Mouse (Mus musculus): ENCODE measurements around the gene Cd47. TPM values are rescaled to one million over a fixed set of nuclear protein-coding genes. Genes with fewer than 3 reads are reported as not detected.

Cd47 gene
- total RNA-seq, 2 experiments from 2014 or later = 217 to 225 TPM

DNA sequence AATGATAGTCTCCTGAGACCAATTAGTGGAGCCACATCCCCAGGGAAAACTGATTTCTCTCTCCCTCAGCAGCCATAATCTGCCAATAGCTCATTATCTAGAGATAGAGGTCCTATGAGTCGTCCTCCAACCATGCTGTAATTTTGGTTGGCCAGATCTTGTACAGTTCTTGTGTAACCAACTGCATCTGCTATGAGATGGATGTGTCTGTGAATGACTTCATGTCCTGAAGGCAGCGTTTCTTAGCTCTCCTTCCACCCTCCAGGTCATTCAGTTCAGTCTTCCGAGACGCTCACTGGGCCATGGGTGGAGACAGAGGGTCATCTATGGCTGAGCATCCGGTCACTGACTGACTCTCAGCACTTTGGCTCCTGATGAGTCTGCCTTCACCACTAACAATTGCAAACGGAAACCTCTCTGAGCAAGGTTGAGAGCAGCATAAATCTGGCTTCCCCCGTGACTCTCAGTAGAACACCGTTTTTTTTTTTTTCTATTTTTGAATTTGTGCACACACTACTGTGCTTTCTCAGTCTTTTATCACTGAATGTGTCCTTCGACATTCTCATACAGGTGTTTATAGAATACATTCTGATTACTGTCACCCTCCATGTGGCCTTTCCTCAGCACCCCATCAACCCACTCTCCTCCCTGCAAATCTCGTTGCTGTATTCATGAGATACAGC is 104.1 kb downstream of the Cd47 start:
- no peak for DNase-seq (ENCODE audit: extremely low spot score in 1 of 2, low spot score in 1 of 2)

DNA sequence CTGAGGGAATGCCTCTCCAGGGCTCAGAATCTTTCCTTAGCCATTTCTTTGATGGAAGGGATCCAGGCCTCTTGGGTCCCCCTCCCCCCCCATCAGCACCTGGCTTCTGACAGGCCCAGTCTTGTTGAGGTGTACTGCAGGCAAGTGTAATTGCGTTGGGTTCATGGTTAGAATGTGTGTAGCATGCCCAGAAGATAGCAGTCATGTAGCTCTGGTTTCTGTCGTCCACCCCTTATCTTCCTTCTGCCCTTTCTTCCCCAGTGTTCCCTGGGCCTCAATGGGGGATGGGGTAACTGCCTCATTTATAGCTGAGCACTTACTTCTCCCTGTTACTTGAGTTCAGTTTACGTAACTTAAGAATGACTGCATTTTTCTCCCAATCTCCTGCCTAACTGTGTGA is 104.7 kb downstream of the Cd47 start:
- DNase-seq (ENCODE audit: extremely low spot score in 1 of 2, low spot score in 1 of 2) = no peak

- no peak for DNase-seq (ENCODE audit: extremely low spot score in 1 of 2, low spot score in 1 of 2)
Measured at GRCm38 (mm10) chr16:49905601-49906001, 105.3 kb downstream of the Cd47 start.

- DNase-seq (ENCODE audit: extremely low spot score in 1 of 2, low spot score in 1 of 2) = no peak
Measured at GRCm38 (mm10) chr16:49906066-49906465, 105.7 kb downstream of the Cd47 start.

- DNase-seq (ENCODE audit: extremely low spot score in 1 of 2, low spot score in 1 of 2) = no peak
Measured at GRCm38 (mm10) chr16:49906940-49907339, 106.6 kb downstream of the Cd47 start.

DNA sequence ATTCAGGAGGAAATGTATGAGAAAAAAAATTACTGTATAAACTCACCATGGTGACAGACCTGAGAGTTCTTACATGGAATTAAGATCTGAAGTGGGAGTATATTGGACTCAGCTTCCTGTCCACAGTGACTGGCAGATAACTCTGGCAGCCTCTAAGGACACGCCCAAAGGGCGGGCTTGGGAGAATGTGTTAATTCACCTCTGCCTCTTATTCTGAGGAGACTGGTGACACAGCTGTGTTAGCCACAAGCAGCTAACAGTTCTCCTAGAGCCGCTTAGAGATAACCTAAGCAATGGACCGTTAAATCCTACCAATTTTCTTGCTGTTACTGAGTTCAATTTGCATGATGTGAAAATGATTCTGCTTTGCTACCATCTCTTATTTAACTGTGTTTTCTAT is 107.0 kb downstream of the Cd47 start:
- no peak for DNase-seq (ENCODE audit: extremely low spot score in 1 of 2, low spot score in 1 of 2)

DNA sequence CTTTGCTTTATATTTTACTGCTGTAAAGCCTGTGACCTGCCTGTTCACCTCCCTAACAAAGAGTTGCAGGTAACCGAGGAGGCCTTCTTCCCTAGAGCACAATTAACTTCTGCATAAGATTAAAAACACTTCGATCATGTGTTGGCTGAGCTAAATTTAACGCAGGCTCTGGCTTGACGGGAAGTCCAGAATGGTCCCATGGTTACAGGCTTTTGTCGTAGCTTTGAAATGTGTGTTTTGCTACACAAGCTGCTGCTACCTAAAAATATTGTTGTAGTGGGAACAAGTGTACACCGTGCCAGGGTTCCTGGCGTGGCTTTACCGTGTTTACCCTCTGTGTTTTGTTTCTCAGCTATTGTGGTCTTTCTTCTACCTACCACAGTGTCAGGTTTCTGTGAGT is 109.2 kb downstream of the Cd47 start:
- no peak for DNase-seq (ENCODE audit: extremely low spot score in 1 of 2, low spot score in 1 of 2)

- no peak for DNase-seq (ENCODE audit: extremely low spot score in 1 of 2, low spot score in 1 of 2)
Measured at GRCm38 (mm10) chr16:49914094-49914493, 113.8 kb downstream of the Cd47 start.

DNA sequence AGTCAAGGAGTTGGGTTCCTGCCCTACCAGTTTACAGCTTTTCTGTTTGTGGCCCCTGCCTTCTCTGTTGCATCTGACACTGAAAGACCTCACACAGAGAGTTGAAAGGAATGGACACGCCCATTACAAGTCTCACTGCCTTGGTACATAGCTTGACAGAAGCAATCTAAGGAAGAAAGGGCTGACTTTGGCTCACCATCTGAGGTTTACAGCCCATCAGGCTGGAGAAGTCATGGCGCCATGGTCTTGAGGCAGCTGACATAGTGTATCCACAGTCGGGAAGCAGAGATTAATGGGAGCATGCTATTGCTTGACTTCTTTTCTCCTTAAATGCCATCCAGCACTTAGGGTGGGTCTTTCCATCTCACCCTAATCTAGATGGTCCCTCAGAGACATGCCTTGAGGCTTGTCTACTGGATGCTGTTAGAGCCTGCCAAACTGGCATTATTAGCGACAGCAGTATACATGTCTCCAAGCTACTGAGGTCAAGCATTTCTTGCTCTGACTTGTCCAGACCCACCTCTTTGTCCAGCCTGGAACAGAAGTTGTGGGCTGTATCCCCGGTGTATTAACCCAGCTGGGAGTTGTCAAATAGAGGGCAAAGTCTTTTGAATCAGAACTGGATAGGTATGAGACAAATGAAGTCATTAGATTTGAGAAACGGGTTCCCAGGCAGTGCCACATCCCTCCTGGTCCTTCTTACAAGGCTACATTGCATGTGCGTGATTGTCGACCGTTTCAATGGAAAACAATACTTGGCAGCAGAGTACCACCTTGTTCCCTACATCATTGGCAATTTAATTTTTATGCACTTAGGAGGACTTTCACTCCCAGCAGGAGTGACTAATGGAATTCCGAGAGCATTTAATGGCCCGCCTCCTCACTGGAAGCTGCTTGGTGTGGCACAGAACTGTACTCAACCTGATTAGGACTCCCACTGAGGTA is 115.5 kb downstream of the Cd47 start:
- DNase-seq (ENCODE audit: extremely low spot score in 1 of 2, low spot score in 1 of 2) = no peak

DNA sequence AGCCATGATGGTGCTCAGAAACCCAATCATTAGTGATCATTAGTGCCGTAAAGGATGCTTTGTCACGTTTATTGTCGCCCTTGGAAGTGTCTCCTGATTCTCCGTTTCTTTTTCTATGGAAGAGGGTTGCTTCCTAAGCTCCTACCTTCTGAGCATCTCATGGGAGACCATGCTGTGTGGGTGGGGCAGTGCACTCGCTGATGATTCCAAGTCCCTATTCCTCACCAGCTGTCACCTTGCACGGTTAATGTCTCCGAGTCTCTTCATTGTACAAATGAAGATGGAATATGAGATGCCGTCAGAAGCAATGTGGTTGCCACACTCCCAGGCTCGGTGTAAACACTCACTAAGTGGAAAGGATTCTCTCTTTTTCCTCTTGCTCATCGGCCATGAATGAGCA is 119.9 kb downstream of the Cd47 start:
- no peak for DNase-seq (ENCODE audit: extremely low spot score in 1 of 2, low spot score in 1 of 2)

- DNase-seq (ENCODE audit: extremely low spot score in 1 of 2, low spot score in 1 of 2) = no peak
Measured at GRCm38 (mm10) chr16:49921677-49922076, 121.3 kb downstream of the Cd47 start.

GRCm38 (mm10) chr16:49922098-49922497 is 121.8 kb downstream of the Cd47 start:
- DNase-seq (ENCODE audit: extremely low spot score in 1 of 2, low spot score in 1 of 2) = no peak

GRCm38 (mm10) chr16:49923720-49924119 is 123.4 kb downstream of the Cd47 start:
- DNase-seq (ENCODE audit: extremely low spot score in 1 of 2, low spot score in 1 of 2) = no peak

DNA sequence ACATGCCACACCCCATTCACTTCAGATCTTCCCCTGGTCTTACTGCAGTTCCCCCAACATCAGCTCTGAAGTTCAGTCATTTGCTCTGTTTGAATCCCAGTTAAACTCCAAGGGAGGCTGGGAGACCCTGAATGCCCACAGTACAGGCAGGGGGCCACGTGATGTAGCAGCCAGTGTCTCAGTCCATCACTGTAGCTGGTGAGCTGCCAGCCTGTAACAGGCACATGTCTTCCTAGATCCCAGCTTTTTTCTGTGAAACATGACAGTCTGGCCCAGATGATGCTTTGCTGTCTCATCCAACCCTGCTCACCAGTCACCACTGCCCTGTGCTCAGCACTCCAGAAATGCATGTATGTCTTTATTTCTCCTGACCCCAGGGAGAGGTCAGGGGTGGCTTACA is 124.6 kb downstream of the Cd47 start:
- no peak for DNase-seq (ENCODE audit: extremely low spot score in 1 of 2, low spot score in 1 of 2)

GRCm38 (mm10) chr16:49933274-49933673 is 132.9 kb downstream of the Cd47 start:
- DNase-seq (ENCODE audit: extremely low spot score in 1 of 2, low spot score in 1 of 2) = no peak

- DNase-seq (ENCODE audit: extremely low spot score in 1 of 2, low spot score in 1 of 2) = no peak
Measured at GRCm38 (mm10) chr16:49936008-49936443, 135.7 kb downstream of the Cd47 start.

DNA sequence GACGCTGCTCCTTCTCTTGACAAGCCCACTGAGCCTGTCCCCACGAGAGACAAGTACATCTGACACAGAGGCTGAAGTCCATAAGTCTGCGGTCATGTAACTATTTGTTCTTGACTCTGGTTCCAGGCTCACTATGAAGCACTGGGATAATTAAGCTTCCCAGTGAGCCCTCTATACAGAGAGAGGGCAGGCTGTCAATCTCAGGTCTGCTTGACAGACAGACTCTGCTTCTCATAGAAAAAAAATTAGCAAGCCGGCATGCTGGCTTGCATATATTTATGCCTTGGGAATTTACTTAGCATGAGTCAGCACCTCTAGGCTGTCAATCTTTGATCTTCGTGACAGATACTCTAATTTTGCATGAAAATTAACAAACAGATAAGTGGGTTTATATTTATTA is 136.5 kb downstream of the Cd47 start:
- no peak for DNase-seq (ENCODE audit: extremely low spot score in 1 of 2, low spot score in 1 of 2)

DNA sequence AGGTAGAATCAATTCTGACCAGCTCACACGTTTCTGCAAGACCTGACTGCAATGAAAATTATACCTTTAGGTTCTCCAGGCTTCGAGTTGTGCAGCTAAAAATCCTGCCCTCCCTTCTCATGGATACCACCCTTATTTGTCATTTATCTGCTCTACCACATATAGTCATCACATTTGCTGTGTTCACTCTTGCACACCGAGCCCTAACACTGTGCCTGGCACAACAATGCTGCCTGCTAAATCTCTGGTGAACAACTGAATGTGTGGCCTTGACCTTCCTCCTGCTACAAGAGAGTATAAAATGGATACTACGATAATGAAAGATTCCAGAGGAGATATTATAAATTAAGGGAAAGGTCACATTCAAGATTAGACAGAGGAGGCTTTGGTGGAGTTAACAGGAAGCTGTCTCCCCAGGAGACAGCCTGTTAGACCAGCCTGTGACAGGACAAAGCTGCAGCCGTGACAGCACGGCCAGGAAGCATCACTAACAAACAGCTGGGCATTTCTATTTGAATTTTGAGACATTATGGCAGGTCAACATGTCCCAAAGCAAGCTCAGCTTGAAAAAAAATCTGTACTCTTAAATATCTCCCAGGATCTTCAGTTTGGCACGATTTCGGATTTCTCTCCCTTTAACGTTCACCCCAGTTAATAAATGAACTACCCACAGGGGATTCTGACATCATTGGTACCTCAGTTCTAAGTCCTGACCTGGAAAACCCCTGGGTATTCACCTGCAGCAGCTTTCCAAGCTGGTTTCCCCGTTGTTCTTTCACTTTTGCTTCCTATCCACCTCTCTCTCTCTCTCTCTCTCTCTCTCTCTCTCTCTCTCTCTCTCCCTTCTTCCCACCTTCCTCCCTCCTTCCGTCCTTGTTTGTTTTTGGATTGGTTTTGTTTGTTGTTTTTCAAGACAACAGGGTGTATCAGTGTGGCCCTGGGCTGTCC is 137.2 kb downstream of the Cd47 start:
- DNase-seq (ENCODE audit: extremely low spot score in 1 of 2, low spot score in 1 of 2) = no peak

GRCm38 (mm10) chr16:49938483-49939301 is 138.4 kb downstream of the Cd47 start:
- no peak for DNase-seq (ENCODE audit: extremely low spot score in 1 of 2, low spot score in 1 of 2)

DNA sequence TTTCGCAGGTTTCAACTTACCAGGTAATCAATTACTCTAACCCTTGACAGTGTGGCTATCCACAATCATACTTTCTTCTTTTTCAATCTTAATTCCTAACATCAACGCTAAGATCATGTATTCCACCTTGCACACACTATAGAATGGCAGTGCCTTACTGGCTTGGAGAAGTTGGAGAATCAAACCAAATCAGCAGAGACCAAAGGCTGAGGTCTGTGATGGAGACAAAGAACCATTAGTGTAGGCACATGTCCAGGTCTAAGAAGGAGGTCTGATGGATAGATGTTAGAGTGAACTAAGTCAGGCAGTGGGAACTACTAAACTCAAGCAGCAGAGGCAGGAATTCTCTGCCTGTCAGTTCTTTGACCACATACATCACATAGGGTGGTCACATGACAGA is 139.0 kb downstream of the Cd47 start:
- DNase-seq (ENCODE audit: extremely low spot score in 1 of 2, low spot score in 1 of 2) = no peak

Measured in layer of hippocampus, postnatal 25 days (tissue).